Mouse (Mus musculus) lung, adult 2 months (tissue): ENCODE data around the gene Epb41. TPM values are rescaled to one million over a fixed set of nuclear protein-coding genes. Genes with fewer than 3 reads are reported as not detected.
A peak's percentile ranks its signal among the peaks of the same experiment; 100 is the strongest.

Source experiments
- DNase-seq: peaks from one replicate; pipeline ENCODE4 v3.0.0; 2022
- H3K4me1 ChIP-seq: fragments of 200-500 bp; 2 replicates; pipeline ENCODE4 v1.6.1; 2011; ENCODE audit warnings: low read length; ENCODE audit not compliant: control insufficient read depth, insufficient read depth
- H3K4me3 ChIP-seq: fragments of 200-500 bp; replicated peaks from 2 replicates; pipeline ENCODE3; 2011; ENCODE audit warnings: low read depth, mild to moderate bottlenecking, control low read depth, low read length; ENCODE audit errors: extremely low read depth
- CTCF ChIP-seq: fragments of 200-500 bp; IDR thresholded peaks from 2 replicates; pipeline ENCODE4 v1.5.1; 2011; ENCODE audit warnings: mild to moderate bottlenecking, low read length, control low read depth; ENCODE audit not compliant: insufficient read depth
- POLR2A ChIP-seq: fragments of 200-500 bp; IDR thresholded peaks from 2 replicates; pipeline ENCODE4 v1.6.1; 2011; ENCODE audit warnings: low read depth, mild to moderate bottlenecking, control low read depth, low read length, borderline replicate concordance; ENCODE audit errors: extremely low read depth
- whole genome bisulfite sequencing: fragments of 180-500 bp; shearing (Covaris S2); methylation state at CpG from one replicate; pipeline ENCODE4 v1.1.7; 2018; 5-methylcytosine and 5-hydroxymethylcytosine counted together
- polyA plus RNA-seq: library from polyadenylated mRNA; depleted of rRNA; stranded (reverse); fragments of >200 nt; gene quantifications from 2 replicates; pipeline ENCODE4 v1.2.3, GENCODE M21; 2012

Epb41 gene
- polyA plus RNA-seq, 1 experiment: 38.3 TPM

GRCm38 (mm10) chr4:132048011-132048991, 26.8 kb downstream of the Epb41 start:
- Histone ChIP-seq H3K4me3 (peak overlapping the region; percentile 98), H3K4me1 (peaks cover 9% of the 10 kb centered on the region)
- peak; percentile 34 for DNase-seq
- TF ChIP-seq POLR2A (no peak), CTCF (no peak)
- WGBS: 1% methylated on average over 95 of the region's 95 CpGs

- DNase-seq: no peak
- WGBS: 73% methylated on average over 3 of the region's 3 CpGs
- TF ChIP-seq POLR2A (no peak), CTCF (no peak)
- Histone ChIP-seq H3K4me1 (peaks cover 23% of the 10 kb centered on the region), H3K4me3 (no peak overlapping the region)
Observed at GRCm38 (mm10) chr4:132043726-132044125, 31.4 kb downstream of the Epb41 start.

- TF ChIP-seq CTCF (no peak), POLR2A (no peak)
- no peak for DNase-seq
- H3K4me3 ChIP-seq: no peak overlapping the region
- H3K4me1 ChIP-seq: peaks cover 30% of the 10 kb centered on the region
- 66% methylated on average over 6 of the region's 6 CpGs for WGBS
Observed at GRCm38 (mm10) chr4:132041471-132042332, 33.4 kb downstream of the Epb41 start.

GRCm38 (mm10) chr4:132039975-132040645, 35.0 kb downstream of the Epb41 start:
- Histone ChIP-seq H3K4me3 (no peak overlapping the region), H3K4me1 (peaks cover 29% of the 10 kb centered on the region)
- DNase-seq: no peak
- 38% methylated on average over 8 of the region's 8 CpGs for WGBS
- TF ChIP-seq CTCF: no peak

- no peak for DNase-seq
- no peak for TF ChIP-seq POLR2A
- no peak for TF ChIP-seq CTCF
- Histone ChIP-seq H3K4me3 (no peak overlapping the region), H3K4me1 (peaks cover 29% of the 10 kb centered on the region)
- 80% methylated on average over 2 of the region's 2 CpGs for WGBS
Observed at GRCm38 (mm10) chr4:132039521-132039920, 35.6 kb downstream of the Epb41 start.

- no peak for TF ChIP-seq POLR2A
- TF ChIP-seq CTCF: no peak
- DNase-seq: no peak
- H3K4me3 ChIP-seq: no peak overlapping the region
- peaks cover 27% of the 10 kb centered on the region for H3K4me1 ChIP-seq
- WGBS: 63% methylated on average over 2 of the region's 2 CpGs
Observed at GRCm38 (mm10) chr4:132038809-132039208, 36.3 kb downstream of the Epb41 start.

- Histone ChIP-seq H3K4me3 (no peak overlapping the region), H3K4me1 (peaks cover 26% of the 10 kb centered on the region)
- 81% methylated on average over 7 of the region's 7 CpGs for WGBS
- TF ChIP-seq POLR2A: no peak
- DNase-seq: no peak
Observed at GRCm38 (mm10) chr4:132037991-132038390, 37.1 kb downstream of the Epb41 start.

GRCm38 (mm10) chr4:132037137-132037536, 38.0 kb downstream of the Epb41 start:
- DNase-seq: no peak
- Histone ChIP-seq H3K4me1 (peaks cover 25% of the 10 kb centered on the region), H3K4me3 (no peak overlapping the region)
- WGBS: 65% methylated on average over 5 of the region's 5 CpGs
- no peak for TF ChIP-seq POLR2A
- no peak for TF ChIP-seq CTCF

- Histone ChIP-seq H3K4me1 (peaks cover 13% of the 10 kb centered on the region), H3K4me3 (no peak overlapping the region)
- WGBS: 76% methylated on average over 2 of the region's 2 CpGs
- TF ChIP-seq CTCF (no peak), POLR2A (no peak)
- DNase-seq: no peak
Observed at GRCm38 (mm10) chr4:132034242-132034641, 40.9 kb downstream of the Epb41 start.
